Mouse (Mus musculus) heart, adult 2 months (tissue): ENCODE results near the gene Gipc2. TPM values are rescaled to one million over a fixed set of nuclear protein-coding genes. Genes with fewer than 3 reads are reported as not detected.
"Not testable (repeated sequence)": the region's sequence is repeated elsewhere in the genome, so short reads cannot be mapped to it uniquely, and the experiment has no call there.

Source experiments
- DNase-seq, 2 experiments: peaks; one replicate each; pipeline ENCODE4 v3.0.0; 2021
- H3K27ac ChIP-seq: fragments of 200-600 bp; 2 replicates; pipeline ENCODE4 v1.8.1; 2022
- H3K27me3 ChIP-seq: fragments of 200-500 bp; 2 replicates; pipeline ENCODE4 v1.6.1; 2012; ENCODE audit warnings: mild to moderate bottlenecking, low read length, inconsistent platforms, mixed read lengths; ENCODE audit not compliant: control insufficient read depth, insufficient read depth
- H3K36me3 ChIP-seq: fragments of 200-500 bp; 2 replicates; pipeline ENCODE4 v1.6.1; 2012; ENCODE audit warnings: low read length, inconsistent platforms; ENCODE audit not compliant: control insufficient read depth, insufficient read depth
- H3K4me1 ChIP-seq: fragments of 200-500 bp; 2 replicates; pipeline ENCODE4 v1.6.1; 2011; ENCODE audit warnings: low read length; ENCODE audit not compliant: control insufficient read depth, insufficient read depth
- H3K4me3 ChIP-seq: fragments of 200-600 bp; 2 replicates; pipeline ENCODE4 v1.8.1; 2022
- H3K79me2 ChIP-seq: fragments of 200-500 bp; replicated peaks from 2 replicates; pipeline ENCODE4 v1.6.1; 2012; ENCODE audit warnings: mild to moderate bottlenecking, inconsistent platforms, low read length, moderate library complexity, mixed read lengths; ENCODE audit not compliant: control insufficient read depth, insufficient read depth
- H3K9ac ChIP-seq: fragments of 200-500 bp; 2 replicates; pipeline ENCODE4 v1.6.1; 2012; ENCODE audit warnings: low read depth, mild to moderate bottlenecking, control low read depth, inconsistent platforms, low read length, mixed read lengths
- CTCF ChIP-seq: fragments of 200-600 bp; IDR thresholded peaks from 2 replicates; pipeline ENCODE4 v1.8.1; 2022; ENCODE audit warnings: antibody characterized with exemption, mild to moderate bottlenecking, moderate library complexity
- EP300 ChIP-seq: fragments of 200-500 bp; IDR thresholded peaks from 2 replicates; pipeline ENCODE4 v1.6.1; 2011; ENCODE audit warnings: low read depth, low read length, control low read depth; ENCODE audit not compliant: insufficient read depth
- POLR2A ChIP-seq: fragments of 200-500 bp; IDR thresholded peaks from 2 replicates; pipeline ENCODE4 v1.6.1; 2011; ENCODE audit warnings: mild to moderate bottlenecking, low read depth, low read length, control low read depth; ENCODE audit not compliant: insufficient read depth
- WGBS: fragments of 180-500 bp; shearing (Covaris S2); methylation state at CpG from one replicate; pipeline ENCODE4 v1.1.7; 2018; 5-methylcytosine and 5-hydroxymethylcytosine counted together
- intact Hi-C: fragments of 180-260 bp; cut with DNase I; formaldehyde crosslinking; loops from one replicate; pipeline ENCODE4 v1.15.1; 2025
- polyA plus RNA-seq: library from polyadenylated mRNA; depleted of rRNA; stranded (reverse); fragments of >200 nt; gene quantifications from 2 replicates; pipeline ENCODE4 v1.2.3, GENCODE M21; 2012
- total RNA-seq, 2 experiments: library from RNA; stranded (reverse); gene quantifications; 2 replicates each; pipeline ENCODE4 v1.2.3; 2021

Gipc2 gene
- total and polyA plus RNA-seq, 3 experiments, result 3.5 to 6.1 (median 5.2) TPM

DNA sequence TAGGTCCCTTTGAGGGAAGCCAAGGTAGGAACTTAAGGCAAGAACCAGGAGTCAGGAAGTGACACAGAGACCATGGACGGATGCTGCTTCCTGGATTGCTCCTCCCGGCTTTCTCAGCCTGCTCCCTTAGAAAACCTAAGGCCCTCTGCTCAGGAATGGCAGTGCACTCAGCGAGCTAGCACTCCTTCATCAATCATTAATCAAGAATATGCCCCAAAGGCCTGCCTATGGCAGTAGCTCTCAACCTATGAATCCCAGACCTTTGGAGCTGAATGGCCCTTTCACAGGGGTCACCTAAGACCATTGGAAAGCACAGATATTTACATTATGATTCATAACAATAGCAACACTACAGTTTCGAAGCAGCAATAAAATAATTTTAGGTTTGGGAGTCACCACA lies 35.1 kb downstream of the Gipc2 start:
- Histone ChIP-seq H3K27me3 (no peaks in the 10 kb centered on the region), H3K36me3 (no peaks in the 10 kb centered on the region), H3K4me1 (peaks cover 2% of the 10 kb centered on the region; the same call in 1 of the 2 replicates), H3K9ac (no peak overlapping the region), H3K27ac (no peak overlapping the region), H3K79me2 (no peaks in the 10 kb centered on the region), H3K4me3 (no peak overlapping the region)
- no peak for TF ChIP-seq POLR2A
- 82% methylated on average over 4 of the region's 4 CpGs for WGBS
- intact Hi-C loops, result no loop called here
- DNase-seq, result peak in 1 of 2 experiments; percentile 12

DNA sequence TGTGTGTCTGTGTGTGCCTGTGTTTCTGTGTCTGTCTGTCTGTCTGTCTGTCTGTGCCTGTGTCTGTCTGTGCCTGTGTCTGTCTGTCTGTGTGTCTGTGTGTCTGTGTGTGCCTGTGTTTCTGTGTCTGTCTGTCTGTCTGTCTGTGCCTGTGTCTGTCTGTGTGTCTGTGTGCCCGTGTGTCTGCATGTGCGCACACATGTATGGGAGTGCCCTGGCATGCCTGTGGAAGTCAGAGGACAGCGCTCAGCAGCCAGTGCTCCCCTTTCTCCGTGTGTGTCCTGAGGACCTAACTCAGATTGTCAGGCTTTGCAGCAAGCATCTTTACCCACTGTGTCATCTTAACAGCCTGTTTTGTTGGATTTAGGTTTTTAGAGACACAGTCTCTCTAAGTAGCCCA lies 36.6 kb downstream of the Gipc2 start:
- H3K9ac ChIP-seq, H3K27me3 ChIP-seq, H3K27ac ChIP-seq, H3K4me1 ChIP-seq, H3K4me3 ChIP-seq, H3K36me3 ChIP-seq, intact Hi-C loops, H3K79me2 ChIP-seq: not testable (repeated sequence)
- DNase-seq, result peak in 1 of 2 experiments; percentile 11
- 97% methylated on average over 4 of the region's 4 CpGs for WGBS

DNA sequence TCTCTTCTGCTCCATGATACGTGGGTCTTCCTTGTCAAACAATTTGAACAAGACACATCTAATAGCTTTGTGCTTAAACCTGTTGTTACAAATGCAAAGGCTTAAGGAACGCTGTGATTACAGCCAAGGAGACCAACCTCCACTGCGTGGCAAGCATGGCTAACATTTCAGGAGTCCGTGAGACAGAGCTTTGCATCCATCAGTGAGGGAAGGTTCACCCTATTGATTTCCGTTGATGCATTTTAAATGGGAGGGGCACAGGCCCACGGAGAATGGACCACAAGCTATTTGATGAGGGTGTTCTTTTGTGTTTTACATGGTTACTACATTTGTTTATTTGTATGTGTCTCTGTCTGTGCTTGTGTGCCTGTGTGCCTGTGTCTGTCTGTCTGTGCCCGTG lies 37.4 kb downstream of the Gipc2 start:
- peak in 1 of 2 experiments; percentile 7 for DNase-seq
- no peaks in the 10 kb centered on the region for H3K79me2 ChIP-seq
- H3K4me3 ChIP-seq, result no peak overlapping the region
- WGBS, result 87% methylated on average over 7 of the region's 7 CpGs
- no peak overlapping the region for H3K27ac ChIP-seq
- no peak overlapping the region for H3K9ac ChIP-seq
- intact Hi-C loops, result no loop called here
- no peaks in the 10 kb centered on the region for H3K36me3 ChIP-seq
- TF ChIP-seq EP300, result no peak
- no peak for TF ChIP-seq CTCF
- no peak for TF ChIP-seq POLR2A
- no peaks in the 10 kb centered on the region for H3K27me3 ChIP-seq
- no peaks in the 10 kb centered on the region for H3K4me1 ChIP-seq

DNA sequence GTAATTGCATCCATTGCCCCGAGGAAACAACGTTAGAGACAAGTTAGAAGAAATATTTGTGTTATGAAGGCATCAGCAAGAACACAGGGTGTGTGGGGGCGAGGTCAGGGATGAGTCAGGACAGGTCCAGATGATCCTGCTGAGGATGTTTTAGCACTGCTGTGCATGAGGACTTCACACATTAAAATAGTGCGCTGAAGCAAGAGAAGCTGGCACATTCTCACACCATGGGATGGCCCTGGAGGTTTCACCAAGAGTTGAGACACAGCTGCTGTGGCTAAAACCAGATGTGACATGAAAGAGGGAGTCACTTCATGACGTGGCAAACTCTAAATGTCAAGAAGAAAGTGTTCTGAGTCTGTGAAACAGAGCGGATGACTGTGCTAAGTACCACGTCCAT lies 38.9 kb downstream of the Gipc2 start:
- no peaks in the 10 kb centered on the region for H3K79me2 ChIP-seq
- no peak overlapping the region for H3K9ac ChIP-seq
- no peak overlapping the region for H3K4me3 ChIP-seq
- 72% methylated on average over 7 of the region's 7 CpGs for WGBS
- peak in 1 of 2 experiments; percentile 5 for DNase-seq
- H3K4me1 ChIP-seq, result peaks cover 7% of the 10 kb centered on the region
- TF ChIP-seq EP300 (no peak), CTCF (no peak), POLR2A (no peak)
- H3K27ac ChIP-seq, result no peak overlapping the region
- H3K27me3 ChIP-seq, result no peaks in the 10 kb centered on the region
- intact Hi-C loops, result no loop called here
- peaks cover 2% of the 10 kb centered on the region; the same call in 1 of the 2 replicates for H3K36me3 ChIP-seq

DNA sequence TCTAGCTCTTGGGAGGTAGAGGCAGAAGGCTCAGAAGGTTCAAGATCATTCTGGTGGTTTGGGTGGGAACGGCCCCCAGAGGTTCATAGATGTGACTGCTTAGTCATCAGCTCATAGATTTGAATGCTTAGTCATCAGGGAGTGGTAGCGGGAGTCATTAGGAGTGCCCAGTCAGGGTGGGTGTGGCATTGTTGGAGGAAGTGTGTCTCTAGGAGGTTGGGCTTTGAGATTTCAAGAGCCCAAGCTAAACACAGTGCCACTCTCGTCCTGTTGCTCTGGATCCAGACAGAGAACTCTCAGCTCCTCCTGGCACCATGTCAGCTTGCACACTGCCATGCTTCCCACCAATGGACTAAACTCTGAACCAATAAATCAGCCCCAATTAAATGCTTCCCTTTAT lies 43.3 kb downstream of the Gipc2 start:
- H3K9ac ChIP-seq, result no peak overlapping the region
- H3K4me3 ChIP-seq, result no peak overlapping the region
- peak; percentile 35 to 58 for DNase-seq
- H3K27me3 ChIP-seq, result no peaks in the 10 kb centered on the region
- no peaks in the 10 kb centered on the region for H3K79me2 ChIP-seq
- TF ChIP-seq POLR2A (no peak), EP300 (no peak), CTCF (no peak)
- peaks cover 12% of the 10 kb centered on the region for H3K36me3 ChIP-seq
- H3K4me1 ChIP-seq, result peaks cover 9% of the 10 kb centered on the region
- 33% methylated on average over 3 of the region's 3 CpGs for WGBS
- intact Hi-C loops, result loop anchor here (2.0 kb wide), 1 partner anchor 70 kb away; no protein-coding TSS in a partner anchor
- peak overlapping the region; percentile 94 for H3K27ac ChIP-seq

DNA sequence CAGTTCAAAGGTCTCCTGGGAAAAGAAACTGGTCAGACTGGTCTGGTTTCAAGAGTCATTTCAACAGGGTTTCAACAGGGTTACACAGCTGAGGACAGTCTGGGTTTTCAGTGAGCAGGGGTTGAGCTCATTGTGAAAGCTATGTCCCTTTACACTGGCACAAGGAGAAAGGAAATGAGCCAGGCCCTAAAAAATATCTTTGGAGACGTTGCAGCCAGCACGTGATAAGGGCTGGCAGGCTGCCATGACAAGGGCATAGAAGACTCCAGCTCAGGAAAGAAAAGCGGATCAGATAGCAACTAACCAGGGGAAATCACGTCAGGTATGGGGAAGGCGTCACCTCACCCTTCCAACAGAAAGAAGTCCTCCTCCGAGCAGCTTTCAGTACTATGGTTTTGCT lies 43.9 kb downstream of the Gipc2 start:
- Histone ChIP-seq H3K4me1 (peaks cover 9% of the 10 kb centered on the region), H3K27me3 (no peaks in the 10 kb centered on the region), H3K4me3 (no peak overlapping the region), H3K79me2 (no peaks in the 10 kb centered on the region), H3K36me3 (peaks cover 12% of the 10 kb centered on the region), H3K27ac (peak overlapping the region; percentile 94), H3K9ac (peak overlapping the region; percentile 44)
- peak; percentile 79 to 87 for DNase-seq
- TF ChIP-seq EP300 (0 out of 2 replicates have a peak, but pooled peaks have one; percentile 56), CTCF (no peak), POLR2A (0 out of 2 replicates have a peak, but pooled peaks have one; percentile 24)
- 8% methylated on average over 6 of the region's 6 CpGs for WGBS
- intact Hi-C loops, result loop anchor here (2.0 kb wide), 1 partner anchor 71 kb away; no protein-coding TSS in a partner anchor
